Mouse (Mus musculus) adrenal gland, postnatal 25 days (tissue): ENCODE results near the gene Olfr1122. TPM values are rescaled to one million over a fixed set of nuclear protein-coding genes. Genes with fewer than 3 reads are reported as not detected.
"Not testable (repeated sequence)": the region's sequence is repeated elsewhere in the genome, so short reads cannot be mapped to it uniquely, and the experiment has no call there.

Source experiments
- DNase-seq: peaks from one replicate; pipeline ENCODE4 v3.0.0; 2021; ENCODE audit warnings: mixed read lengths
- long read RNA-seq: library from polyadenylated mRNA; stranded (forward); transcript quantifications from one replicate; pipeline ENCODE4 v2.0.0, GENCODE M21; 2021
- total RNA-seq: library from RNA; stranded (reverse); gene quantifications from 2 replicates; pipeline ENCODE4 v1.2.3, GENCODE M21; 2021

The Olfr1122 gene
- total RNA-seq = not detected in 2 replicates
- long read RNA-seq = 0 reads

DNA sequence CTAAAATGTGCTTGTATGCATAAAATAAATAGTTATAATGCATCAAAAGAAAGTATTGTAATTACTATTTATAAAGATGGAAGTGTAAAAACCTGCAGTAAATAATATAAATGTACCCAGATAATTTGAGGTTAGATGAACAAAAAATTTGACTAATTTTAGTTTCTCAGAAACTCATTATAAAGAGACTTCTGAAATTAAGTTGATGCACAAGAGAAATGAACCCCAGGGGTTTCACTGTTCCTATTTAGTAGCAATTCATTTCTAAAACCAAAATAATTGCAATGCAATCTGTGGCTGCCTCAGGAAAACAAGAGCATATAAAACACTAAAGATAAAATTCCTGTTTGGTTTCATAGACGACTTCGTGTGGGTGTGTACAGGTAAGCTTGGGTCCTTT lies at the start of gene Olfr1122:
Gene Olfr1122, plus strand, starts transcription at position 301 of the 400 bp plus-strand sequence.
- DNase-seq = no peak

DNA sequence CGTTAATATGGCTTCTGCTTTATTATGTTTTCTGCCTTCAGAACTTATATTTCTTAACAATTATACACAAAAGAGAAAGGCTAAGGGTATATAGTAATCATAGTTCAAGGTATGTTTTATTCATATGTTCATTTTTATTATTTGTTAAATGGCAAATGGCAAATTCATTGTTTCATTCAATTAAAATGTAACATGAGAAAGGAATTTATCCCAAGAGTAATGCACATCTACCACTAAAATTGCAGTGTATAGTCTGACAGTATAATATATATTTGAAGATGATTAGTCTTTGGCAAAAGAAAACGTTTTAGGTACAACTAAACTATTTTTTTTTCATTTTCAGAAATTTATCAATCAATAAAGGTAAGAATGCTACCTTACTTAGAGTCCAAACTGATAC lies 31.1 kb upstream of the Olfr1122 start, which contains the start of gene Olfr1120:
Gene Olfr1120, plus strand, starts transcription at position 301 of the 400 bp plus-strand sequence.
- DNase-seq = no peak

DNA sequence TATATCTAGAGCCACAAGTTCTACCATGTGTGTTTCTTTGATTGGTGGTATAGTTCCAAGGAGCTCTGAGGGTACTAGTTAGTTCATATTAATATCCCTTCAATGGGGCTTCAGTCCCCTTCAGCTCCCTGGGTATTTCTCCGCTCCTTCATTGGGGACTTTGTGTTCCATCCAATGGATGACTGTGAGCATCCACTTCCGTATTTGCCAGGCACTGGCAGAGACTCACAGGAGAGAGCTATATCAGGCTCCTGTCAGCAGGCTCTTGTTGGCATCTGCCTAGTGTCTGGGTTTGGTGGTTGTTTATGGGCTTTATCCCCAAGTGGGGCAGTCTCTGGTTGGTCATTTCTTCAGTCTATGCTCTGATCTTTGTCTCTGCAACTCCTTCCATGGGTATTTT lies 25.5 kb upstream of the Olfr1122 start:
- not testable (repeated sequence) for DNase-seq

DNA sequence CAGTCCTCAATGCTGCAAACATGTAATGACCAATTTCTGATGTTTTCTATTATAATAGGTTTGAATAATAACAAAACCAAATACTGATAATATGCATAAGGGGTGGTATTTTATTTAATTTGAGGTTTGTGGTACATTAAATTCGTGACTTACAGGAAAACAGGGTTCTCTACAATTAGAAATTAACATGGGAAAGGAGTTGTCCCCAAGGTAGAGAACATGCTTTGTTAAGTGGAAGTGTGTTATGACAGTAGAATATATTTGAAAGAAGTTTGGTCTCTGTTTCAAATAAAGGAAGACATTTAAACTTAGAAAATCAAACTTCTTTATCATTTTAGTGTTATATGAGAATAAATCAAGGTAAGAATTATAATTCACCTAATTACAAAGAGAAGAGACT lies 16.1 kb upstream of the Olfr1122 start, which contains the start of gene Olfr1121:
Gene Olfr1121, plus strand, starts transcription at position 301 of the 400 bp plus-strand sequence.
- DNase-seq = no peak

DNA sequence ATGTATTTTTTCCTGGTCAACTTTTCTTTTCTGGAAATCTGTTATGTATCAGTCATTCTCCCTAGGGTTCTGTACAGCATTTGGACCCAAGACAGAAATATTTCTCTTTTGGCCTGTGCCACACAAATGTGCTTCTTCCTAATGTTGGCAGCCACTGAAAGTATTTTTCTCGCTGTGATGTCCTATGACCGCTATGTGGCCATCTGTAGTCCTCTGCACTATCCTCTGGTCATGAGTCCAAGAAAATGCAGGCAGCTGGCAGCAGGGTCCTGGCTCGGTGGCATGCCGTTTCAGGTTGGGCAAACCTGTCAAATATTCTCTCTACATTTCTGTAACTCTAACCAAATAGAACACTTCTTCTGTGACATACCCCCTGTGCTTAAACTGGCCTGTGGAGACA lies 13.9 kb upstream of the Olfr1122 start:
- no peak for DNase-seq

DNA sequence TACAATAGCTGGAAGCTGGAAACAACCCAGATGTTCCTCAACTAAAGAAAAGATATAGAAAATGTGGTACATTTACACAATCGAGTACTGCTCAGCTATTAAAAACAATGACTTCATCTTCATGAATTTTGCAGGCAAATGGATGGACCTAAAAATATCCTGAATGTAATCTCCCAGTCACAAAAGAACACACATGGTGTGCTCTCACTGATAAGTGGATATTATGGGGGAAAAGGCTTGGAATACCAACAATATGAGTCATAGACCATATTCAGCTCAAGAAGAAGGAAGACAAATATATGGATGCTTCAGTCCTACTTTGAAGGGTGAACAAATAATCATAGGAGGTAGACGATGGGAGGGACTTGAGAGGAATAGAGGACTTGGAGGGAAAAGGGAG lies 1.7 kb upstream of the Olfr1122 start:
- DNase-seq = no peak

DNA sequence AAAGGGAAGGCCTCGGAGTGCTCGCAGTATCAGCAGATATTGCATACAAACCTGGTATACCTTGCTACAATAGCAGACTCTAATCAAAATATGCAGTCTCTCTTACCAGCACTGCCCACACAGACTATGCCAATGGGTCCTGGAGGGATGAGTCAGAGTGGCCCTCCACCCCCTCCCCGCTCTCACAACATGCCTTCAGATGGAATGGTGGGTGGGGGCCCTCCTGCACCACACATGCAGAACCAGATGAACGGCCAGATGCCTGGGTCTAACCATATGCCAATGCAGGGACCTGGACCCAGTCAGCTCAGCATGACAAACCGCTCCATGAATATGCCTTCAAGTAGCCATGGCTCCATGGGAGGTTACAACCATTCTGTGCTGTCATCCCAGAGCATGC lies 8.0 kb downstream of the Olfr1122 start:
- DNase-seq = not testable (repeated sequence)

DNA sequence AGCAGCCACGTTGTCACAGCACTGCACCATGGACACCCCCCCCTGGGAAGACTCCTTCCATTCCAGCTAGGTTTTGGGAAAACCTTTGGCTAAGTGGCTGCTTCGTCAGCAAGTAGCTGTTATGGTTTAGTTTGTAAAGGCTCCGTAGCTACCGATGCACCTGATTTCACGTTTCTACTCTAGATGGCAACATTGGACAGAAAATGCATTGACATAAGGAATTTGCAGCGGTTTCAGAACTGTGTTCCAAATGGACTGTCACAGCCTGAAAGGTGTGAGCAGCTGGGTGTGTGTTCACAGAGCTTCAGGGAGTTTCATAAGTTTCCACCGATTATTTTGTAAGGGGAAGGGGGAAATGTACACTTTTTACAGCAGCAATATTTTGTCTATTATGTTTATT lies 9.0 kb downstream of the Olfr1122 start:
- DNase-seq = not testable (repeated sequence)

DNA sequence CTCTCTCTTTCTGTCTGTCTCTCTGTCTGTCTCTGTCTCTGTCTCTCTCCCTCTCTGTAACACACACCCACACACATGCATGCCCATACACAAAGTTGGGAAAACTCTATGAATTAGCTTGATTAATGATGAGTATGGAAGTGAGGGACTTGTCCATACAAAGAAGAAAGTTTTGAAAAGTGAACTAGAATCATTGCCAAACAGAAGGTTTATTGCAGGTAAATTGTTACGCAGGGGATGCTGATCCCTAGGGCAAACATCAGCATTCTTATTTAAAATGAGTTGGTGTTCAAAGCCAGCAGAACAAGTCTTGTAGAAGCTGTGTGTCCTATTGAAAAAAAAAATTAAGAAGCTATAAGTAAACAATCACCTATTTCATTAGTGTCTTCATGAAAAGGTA lies 30.7 kb downstream of the Olfr1122 start, which contains the start of gene Olfr1123:
Gene Olfr1123, plus strand, starts transcription at position 301 of the 400 bp plus-strand sequence.
- DNase-seq = no peak

DNA sequence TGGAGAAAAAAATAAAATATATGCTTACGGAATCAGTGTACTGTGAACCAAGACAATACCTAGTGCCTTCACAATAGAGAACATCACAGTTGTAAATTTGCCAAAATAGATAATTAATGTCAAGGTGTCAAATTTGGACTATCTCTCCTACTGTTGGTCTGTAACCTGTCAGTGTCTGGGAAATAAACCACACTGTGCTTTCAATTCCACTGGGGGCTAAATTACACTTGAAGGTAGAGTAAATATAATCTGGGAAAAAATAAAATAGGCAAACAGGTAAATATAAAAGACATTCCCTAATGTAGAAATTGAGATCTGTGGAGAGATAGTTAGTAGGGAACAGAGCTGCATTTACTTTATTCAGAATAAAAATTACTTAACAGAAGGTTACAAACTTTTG lies 44.3 kb downstream of the Olfr1122 start, which contains the start of gene Olfr1124:
Gene Olfr1124, plus strand, starts transcription at position 301 of the 400 bp plus-strand sequence.
- DNase-seq = no peak

DNA sequence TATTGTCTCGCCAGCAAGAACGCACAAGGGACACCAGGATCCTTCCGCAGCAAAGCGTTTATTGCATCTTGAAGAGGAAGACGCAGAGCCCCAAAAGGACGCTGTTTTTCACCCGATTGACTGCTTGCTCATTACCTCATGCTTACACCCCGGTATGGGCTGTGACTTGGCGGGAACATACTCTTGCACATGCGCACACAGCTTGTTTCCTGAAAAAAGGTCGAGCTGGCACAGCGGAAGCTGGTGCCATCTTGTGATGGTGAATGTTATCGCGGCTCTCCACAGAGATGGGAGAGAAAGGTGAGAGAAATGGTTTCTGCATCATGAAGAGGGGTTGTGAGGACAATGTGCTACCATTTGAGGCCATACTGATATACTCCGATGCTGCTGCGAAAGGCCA lies 52.1 kb downstream of the Olfr1122 start:
- DNase-seq = no peak

Other genes starting within 250 kb of the Olfr1122 start
- gene Olfr1110, start 245.5 kb upstream of the Olfr1122 start, total RNA-seq = not detected in 2 replicates
- gene Olfr1111, start 233.2 kb upstream of the Olfr1122 start, total RNA-seq = not detected in 2 replicates
- gene Olfr1112, start 198.1 kb upstream of the Olfr1122 start, total RNA-seq = not detected in 2 replicates
- not detected in 2 replicates for gene Olfr1113, start 176.9 kb upstream of the Olfr1122 start, total RNA-seq
- not detected in 2 replicates for gene Olfr1115, start 137.8 kb upstream of the Olfr1122 start, total RNA-seq
- gene Olfr1116, start 118.3 kb upstream of the Olfr1122 start, total RNA-seq = not detected in 2 replicates
- gene Olfr1118, start 78.3 kb upstream of the Olfr1122 start, total RNA-seq = not detected in 2 replicates
- not detected in 2 replicates for gene Olfr1120, start 31.0 kb upstream of the Olfr1122 start, total RNA-seq
- not detected in 2 replicates for gene Olfr1121, start 16.0 kb upstream of the Olfr1122 start, total RNA-seq
- gene Olfr1123, start 30.8 kb downstream of the Olfr1122 start, total RNA-seq = not detected in 2 replicates
- not detected in 2 replicates for gene Olfr1124, start 44.4 kb downstream of the Olfr1122 start, total RNA-seq
- gene Olfr1126, start 68.1 kb downstream of the Olfr1122 start, total RNA-seq = not detected in 2 replicates
- gene Pramel7, start 111.2 kb downstream of the Olfr1122 start, total RNA-seq = not detected in 2 replicates
- gene Pramel6, start 120.7 kb downstream of the Olfr1122 start, total RNA-seq = not detected in 2 replicates
- not detected in 2 replicates for gene Olfr153, start 145.9 kb downstream of the Olfr1122 start, total RNA-seq
- gene Olfr1128, start 159.7 kb downstream of the Olfr1122 start, total RNA-seq = not detected in 2 replicates
- gene Olfr1129, start 188.1 kb downstream of the Olfr1122 start, total RNA-seq = not detected in 2 replicates
- not detected in 2 replicates for gene Olfr1130, start 220.4 kb downstream of the Olfr1122 start, total RNA-seq
- not detected in 2 replicates for gene Olfr1131, start 241.3 kb downstream of the Olfr1122 start, total RNA-seq